Mouse (Mus musculus): ENCODE results near the gene Ivd. TPM values are rescaled to one million over a fixed set of nuclear protein-coding genes. Genes with fewer than 3 reads are reported as not detected.

Gene Ivd
- total RNA-seq, 4 experiments from 2014 or later = 98.7 to 127 (median 107) TPM

GRCm38 (mm10) chr2:118881956-118882355, 20.2 kb downstream of the Ivd start:
- DNase-seq (ENCODE audit: low spot score in 2 of 2) = no peak

- peak; percentile 55 to 90 for DNase-seq (ENCODE audit: low spot score in 2 of 2)
These were observed 21.3 kb downstream of the Ivd start for GRCm38 (mm10) chr2:118882840-118883679.

GRCm38 (mm10) chr2:118887440-118887839, 25.7 kb downstream of the Ivd start:
- no peak for DNase-seq (ENCODE audit: low spot score in 2 of 2)

DNA sequence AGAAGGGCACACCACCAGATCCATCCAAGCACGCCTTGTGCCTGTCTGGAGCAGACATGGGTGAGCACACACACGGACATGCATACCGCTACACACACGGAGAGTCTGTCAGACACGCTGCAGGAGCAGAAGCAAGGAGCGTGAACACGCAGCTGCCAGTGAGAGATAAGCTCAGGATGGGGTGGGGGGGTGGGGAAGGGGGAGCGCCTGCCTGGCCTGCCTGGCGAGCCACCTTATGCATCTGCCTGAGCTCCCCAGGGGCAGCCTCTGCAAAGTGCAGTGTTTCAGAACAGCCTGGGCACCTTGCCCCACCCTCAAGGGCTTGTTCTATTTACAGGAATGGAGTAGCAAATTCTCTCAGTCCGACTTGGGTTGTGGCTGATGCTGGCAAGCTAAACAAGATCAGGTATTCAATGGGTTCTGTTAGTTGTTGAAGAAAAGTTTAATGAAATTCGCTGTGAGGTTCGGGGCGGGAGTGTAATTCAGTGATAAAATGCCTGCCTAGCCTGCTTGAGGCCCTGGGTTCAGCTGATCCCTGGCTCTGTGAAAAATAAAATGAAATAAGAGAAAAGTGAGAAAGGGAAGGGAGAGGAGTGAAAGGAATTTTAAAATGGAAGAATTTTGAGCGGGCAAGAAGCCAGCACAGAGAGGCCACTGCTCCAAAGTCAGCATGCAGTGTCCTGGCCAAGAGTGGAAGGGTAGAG, 26.2 kb downstream of the Ivd start:
- DNase-seq (ENCODE audit: low spot score in 2 of 2) = no peak

DNA sequence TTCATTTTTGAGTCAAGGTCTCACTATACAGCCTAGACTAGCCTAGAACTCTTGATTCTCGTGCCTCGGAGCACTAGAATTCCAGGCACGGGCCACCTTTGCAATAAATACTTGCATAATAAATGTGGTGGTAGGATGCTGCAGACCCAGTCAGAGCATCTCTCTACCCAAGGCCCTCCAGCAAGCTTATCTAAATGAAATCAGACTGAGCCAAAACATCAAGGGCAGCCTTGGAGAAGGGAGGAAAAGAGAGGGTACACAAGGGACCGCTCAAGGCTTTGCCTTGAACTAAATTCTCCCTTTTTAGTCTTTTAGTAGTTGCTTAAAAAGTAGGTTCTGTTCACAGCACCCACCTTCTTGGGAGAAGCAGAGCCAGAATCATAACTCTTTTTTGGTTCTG, 29.4 kb downstream of the Ivd start:
- DNase-seq (ENCODE audit: low spot score in 2 of 2) = no peak

- peak in 1 of 2 experiments; percentile 25 for DNase-seq (ENCODE audit: low spot score in 2 of 2)
These were observed 34.5 kb downstream of the Ivd start for GRCm38 (mm10) chr2:118895990-118896913.

DNA sequence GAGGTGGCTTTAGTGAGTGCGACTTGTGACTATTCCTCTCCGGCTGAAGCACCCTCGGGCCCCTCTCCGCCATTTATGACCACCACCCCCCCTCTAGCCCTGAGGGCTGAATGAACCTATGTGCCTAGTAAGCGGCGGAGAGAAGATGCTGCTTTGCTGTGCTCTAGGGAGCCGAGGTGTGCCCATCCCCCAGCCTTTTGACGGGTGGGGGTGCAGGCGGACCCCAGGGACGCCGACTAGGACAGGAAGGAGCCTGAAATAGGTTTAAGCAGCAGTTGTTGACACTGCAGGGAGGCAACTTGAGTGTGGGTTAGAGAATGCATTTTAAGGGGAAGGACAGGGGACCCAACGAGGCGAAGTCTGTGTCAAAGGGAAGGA, 35.1 kb downstream of the Ivd start:
- DNase-seq (ENCODE audit: low spot score in 2 of 2) = no peak

GRCm38 (mm10) chr2:118897392-118897791, 35.6 kb downstream of the Ivd start:
- no peak for DNase-seq (ENCODE audit: low spot score in 2 of 2)

GRCm38 (mm10) chr2:118897808-118898207, 36.1 kb downstream of the Ivd start:
- DNase-seq (ENCODE audit: low spot score in 2 of 2) = no peak

DNA sequence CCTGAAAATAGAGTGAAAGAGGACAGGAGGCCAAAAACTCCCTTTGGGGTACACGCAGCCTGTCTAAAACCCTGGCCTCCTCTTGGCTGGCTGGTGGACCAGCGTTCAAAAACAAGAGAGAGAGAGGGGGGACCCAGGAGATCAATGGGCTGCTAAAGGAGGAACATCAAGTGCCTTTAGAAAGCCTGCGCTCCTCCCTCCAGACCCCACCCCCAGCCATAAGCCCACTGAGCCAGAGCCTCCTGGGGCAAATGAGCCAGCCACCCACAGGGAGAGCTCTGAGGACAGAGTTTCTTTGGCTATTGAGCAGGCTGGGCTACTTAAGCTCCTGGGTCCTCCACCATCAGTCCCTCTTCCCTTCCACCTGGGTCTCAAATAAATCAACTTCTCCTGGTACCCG, 37.0 kb downstream of the Ivd start:
- no peak for DNase-seq (ENCODE audit: low spot score in 2 of 2)

- DNase-seq (ENCODE audit: low spot score in 2 of 2) = no peak
These were observed 37.6 kb downstream of the Ivd start for GRCm38 (mm10) chr2:118899306-118899705.

- DNase-seq (ENCODE audit: low spot score in 2 of 2) = peak in 1 of 2 experiments; percentile 18
These were observed 38.4 kb downstream of the Ivd start, which contains the start of gene Bahd1 for GRCm38 (mm10) chr2:118899981-118900825. Gene Bahd1, plus strand, starts transcription at chr2:118900377.

DNA sequence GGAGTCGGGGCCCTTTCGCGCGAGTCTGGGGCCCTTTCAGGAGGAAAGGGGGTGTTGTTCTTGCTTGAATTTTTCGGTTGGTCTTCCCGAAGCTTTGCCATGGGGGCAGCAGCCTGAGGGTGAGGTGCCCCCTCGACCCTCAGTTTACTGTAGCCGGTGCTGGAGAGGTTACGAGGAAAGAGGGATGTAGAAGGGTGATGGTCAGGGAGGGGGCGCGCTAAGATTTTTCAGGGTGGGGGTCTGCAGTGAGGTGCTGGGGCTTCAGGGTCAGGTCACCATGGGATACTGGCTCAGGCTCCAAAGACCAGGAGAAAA, 39.0 kb downstream of the Ivd start:
- no peak for DNase-seq (ENCODE audit: low spot score in 2 of 2)

GRCm38 (mm10) chr2:118901175-118902031, 39.6 kb downstream of the Ivd start:
- peak; percentile 95 to 97 for DNase-seq (ENCODE audit: low spot score in 2 of 2)

GRCm38 (mm10) chr2:118902051-118903025, 40.6 kb downstream of the Ivd start:
- no peak for DNase-seq (ENCODE audit: low spot score in 2 of 2)

DNA sequence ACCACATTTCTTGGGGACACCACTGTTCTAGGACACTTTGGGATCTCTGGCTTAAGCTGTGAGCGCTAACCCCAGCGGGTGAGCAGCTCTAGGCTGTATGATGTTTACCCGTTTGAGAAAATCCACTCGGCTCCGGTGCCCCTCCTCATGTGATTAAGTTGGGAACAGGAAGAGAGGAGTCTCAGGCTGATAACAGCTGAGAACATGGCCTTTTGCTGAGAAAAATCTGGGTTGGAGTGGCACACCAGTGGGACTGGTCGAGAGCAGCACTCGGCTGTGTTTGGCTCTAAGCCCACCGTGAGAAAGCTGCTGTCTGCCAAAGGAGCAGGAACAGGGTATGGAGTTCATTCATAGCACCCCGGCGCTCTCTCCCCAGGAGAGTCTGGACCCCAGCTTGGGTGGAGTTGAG, 41.6 kb downstream of the Ivd start:
- no peak for DNase-seq (ENCODE audit: low spot score in 2 of 2)

GRCm38 (mm10) chr2:118905433-118906117, 43.8 kb downstream of the Ivd start:
- DNase-seq (ENCODE audit: low spot score in 2 of 2) = no peak

DNA sequence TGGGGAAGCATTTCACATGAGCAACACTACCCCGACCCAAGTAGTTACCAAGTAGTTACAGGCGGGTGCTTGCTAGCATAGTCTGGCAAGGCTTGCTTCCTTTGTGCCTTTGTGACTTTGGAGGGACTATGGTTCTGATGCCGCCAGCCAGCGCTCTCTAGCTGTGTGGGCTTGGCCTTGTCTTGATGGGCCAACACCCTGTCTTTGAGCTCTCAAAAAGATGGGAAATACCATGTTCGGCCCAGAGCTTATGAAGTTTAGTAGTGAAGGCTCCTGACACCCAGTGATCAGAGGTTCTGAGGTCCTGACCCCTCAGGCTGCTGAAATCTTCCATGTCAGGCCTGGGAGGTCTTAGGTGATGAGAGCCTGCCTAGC, 44.4 kb downstream of the Ivd start:
- no peak for DNase-seq (ENCODE audit: low spot score in 2 of 2)
